Mouse (Mus musculus) lung, adult 2 months (tissue): ENCODE results near the gene Otub1. TPM values are rescaled to one million over a fixed set of nuclear protein-coding genes. Genes with fewer than 3 reads are reported as not detected.
A peak's percentile ranks its signal among the peaks of the same experiment; 100 is the strongest.

Experiments
- DNase-seq: peaks from one replicate; pipeline ENCODE4 v3.0.0; 2022
- H3K4me1 ChIP-seq: fragments of 200-500 bp; 2 replicates; pipeline ENCODE4 v1.6.1; 2011; ENCODE audit warnings: low read length; ENCODE audit not compliant: control insufficient read depth, insufficient read depth
- H3K4me3 ChIP-seq: fragments of 200-500 bp; replicated peaks from 2 replicates; pipeline ENCODE3; 2011; ENCODE audit warnings: low read depth, mild to moderate bottlenecking, control low read depth, low read length; ENCODE audit errors: extremely low read depth
- CTCF ChIP-seq: fragments of 200-500 bp; IDR thresholded peaks from 2 replicates; pipeline ENCODE4 v1.5.1; 2011; ENCODE audit warnings: mild to moderate bottlenecking, low read length, control low read depth; ENCODE audit not compliant: insufficient read depth
- POLR2A ChIP-seq: fragments of 200-500 bp; IDR thresholded peaks from 2 replicates; pipeline ENCODE4 v1.6.1; 2011; ENCODE audit warnings: low read depth, mild to moderate bottlenecking, control low read depth, low read length, borderline replicate concordance; ENCODE audit errors: extremely low read depth
- WGBS: fragments of 180-500 bp; shearing (Covaris S2); methylation state at CpG from one replicate; pipeline ENCODE4 v1.1.7; 2018; 5-methylcytosine and 5-hydroxymethylcytosine counted together
- polyA plus RNA-seq: library from polyadenylated mRNA; depleted of rRNA; stranded (reverse); fragments of >200 nt; gene quantifications from 2 replicates; pipeline ENCODE4 v1.2.3, GENCODE M21; 2012

Otub1 gene
- polyA plus RNA-seq, 1 experiment, result 82.0 TPM

DNA sequence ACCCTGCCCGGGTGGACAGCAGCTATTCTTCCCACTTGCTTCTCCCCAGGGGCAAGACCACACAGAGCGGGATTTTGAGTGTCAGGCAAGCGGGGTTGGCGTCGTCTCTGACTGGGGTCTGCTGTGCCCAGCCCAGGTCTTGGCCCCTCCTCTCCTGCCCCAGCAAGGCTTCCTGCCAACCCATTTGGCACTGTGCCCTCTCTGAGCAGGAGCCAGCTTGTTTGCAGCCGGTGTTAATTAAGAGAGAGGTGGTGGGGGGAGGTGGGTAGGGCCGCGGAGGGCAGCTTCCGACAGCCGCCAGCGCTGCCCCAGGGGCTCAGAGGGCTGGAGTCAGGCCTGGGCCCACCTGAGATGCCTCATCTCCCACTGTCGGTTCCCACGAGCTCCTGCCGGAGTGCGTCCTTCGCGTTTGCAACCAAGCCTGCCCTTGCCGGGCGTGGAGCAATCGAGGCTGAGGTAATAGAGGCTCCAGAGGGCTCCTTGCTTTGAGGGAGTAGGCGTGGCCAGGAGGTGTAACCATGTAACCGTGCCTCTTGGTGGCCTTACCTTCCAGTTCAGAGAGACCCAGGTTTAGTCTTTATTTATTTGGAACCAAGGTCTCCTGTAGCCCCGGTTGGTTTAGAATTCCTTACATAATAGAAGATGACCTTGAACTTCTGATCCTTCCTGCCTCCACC is 23.7 kb downstream of the Otub1 start:
- DNase-seq, result peak; percentile 64

GRCm38 (mm10) chr19:7181496-7181895 is 24.6 kb downstream of the Otub1 start:
- WGBS, result 75% methylated on average over 7 of the region's 7 CpGs

More for the DNA sequence above, 23.7 kb downstream of the Otub1 start:
- TF ChIP-seq POLR2A (no peak), CTCF (no peak)
- WGBS, result 6% methylated on average over 23 of the region's 23 CpGs
- peaks cover 7% of the 10 kb centered on the region; the same call in 1 of the 2 replicates for H3K4me1 ChIP-seq
- H3K4me3 ChIP-seq, result no peak overlapping the region

DNA sequence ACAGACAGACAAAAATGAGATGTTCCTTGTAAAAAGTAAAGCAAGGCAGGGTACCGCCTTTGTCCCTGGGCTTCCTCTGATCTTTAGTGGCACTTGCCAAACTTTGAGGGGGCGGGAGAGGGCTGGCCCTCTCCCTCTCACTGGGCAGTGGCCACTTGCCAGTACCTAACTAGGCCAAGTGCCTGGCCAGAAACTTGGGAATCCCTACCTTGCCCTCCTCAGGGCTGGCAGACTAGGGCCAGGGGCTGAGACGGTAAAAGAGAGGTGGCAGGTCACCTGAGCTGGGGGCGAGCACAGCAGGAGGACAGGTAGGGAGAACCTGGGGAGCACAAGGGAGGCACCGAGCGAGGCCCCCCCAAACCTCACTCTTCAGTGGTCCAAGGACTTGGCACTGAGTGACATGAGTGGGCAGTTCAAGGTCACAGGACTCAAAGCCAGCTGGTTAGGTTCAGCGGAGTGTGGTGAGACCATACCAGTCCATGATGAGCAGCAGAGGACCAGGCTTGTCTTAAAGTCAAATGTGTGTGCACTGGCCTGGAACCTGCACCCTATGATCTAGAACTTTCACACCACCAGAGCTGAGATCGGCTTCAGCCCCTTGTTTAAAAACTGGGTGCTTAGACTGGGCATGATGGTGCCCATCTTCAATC is 25.2 kb downstream of the Otub1 start:
- TF ChIP-seq CTCF (no peak), POLR2A (no peak)
- 70% methylated on average over 8 of the region's 8 CpGs for WGBS
- peak; percentile 40 for DNase-seq
- Histone ChIP-seq H3K4me3 (no peak overlapping the region), H3K4me1 (peaks cover 7% of the 10 kb centered on the region; the same call in 1 of the 2 replicates)

More at GRCm38 (mm10) chr19:7181496-7181895, 24.6 kb downstream of the Otub1 start:
- DNase-seq, result no peak
- TF ChIP-seq CTCF (no peak), POLR2A (no peak)
- peaks cover 7% of the 10 kb centered on the region; the same call in 1 of the 2 replicates for H3K4me1 ChIP-seq
- no peak overlapping the region for H3K4me3 ChIP-seq

DNA sequence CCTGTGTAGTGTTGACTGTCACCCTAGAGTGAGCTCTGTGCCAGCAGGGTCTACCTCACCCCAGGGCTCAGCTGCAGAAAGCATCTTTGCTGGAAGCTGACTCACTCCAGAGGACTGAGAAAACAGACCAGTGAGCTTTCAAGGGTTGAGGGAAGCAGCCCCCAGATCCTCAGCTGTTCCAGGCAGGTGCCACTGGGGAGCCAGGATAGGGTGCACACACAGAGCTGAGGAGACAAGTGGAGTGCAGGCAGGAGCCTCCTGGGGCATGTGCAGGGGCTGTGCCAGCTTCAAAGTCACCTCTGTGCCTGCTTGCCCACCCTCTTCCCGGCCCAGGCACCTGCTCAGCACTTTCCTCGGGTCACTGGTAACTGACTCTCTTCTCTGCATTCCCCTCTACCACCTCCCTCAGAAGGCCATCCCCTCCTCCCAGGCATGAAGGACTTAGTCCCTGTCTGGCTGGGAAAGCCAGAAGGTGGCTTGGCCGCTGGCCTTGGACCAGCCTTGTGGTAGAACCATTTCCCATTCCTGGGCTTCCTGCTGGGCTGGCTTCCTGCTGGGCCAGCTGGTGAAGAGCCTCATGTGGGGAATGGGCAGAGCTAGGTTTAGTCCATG is 27.2 kb downstream of the Otub1 start:
- no peak overlapping the region for H3K4me3 ChIP-seq
- DNase-seq, result no peak
- no peak for TF ChIP-seq CTCF
- no peak for TF ChIP-seq POLR2A
- H3K4me1 ChIP-seq, result peaks cover 7% of the 10 kb centered on the region; the same call in 1 of the 2 replicates
- WGBS, result 43% methylated on average over 3 of the region's 3 CpGs

- Histone ChIP-seq H3K4me3 (no peak overlapping the region), H3K4me1 (peaks cover 7% of the 10 kb centered on the region; the same call in 1 of the 2 replicates)
- TF ChIP-seq POLR2A (no peak), CTCF (no peak)
- DNase-seq, result no peak
- 74% methylated on average over 13 of the region's 13 CpGs for WGBS
Observed at GRCm38 (mm10) chr19:7177804-7178511, 28.2 kb downstream of the Otub1 start.

GRCm38 (mm10) chr19:7176041-7176696 is 29.9 kb downstream of the Otub1 start:
- no peak for TF ChIP-seq POLR2A
- TF ChIP-seq CTCF, result no peak
- WGBS, result 39% methylated on average over 11 of the region's 11 CpGs
- Histone ChIP-seq H3K4me3 (no peak overlapping the region), H3K4me1 (0 out of 2 replicates have a peak, but pooled peaks cover 3% of the 10 kb centered on the region)
- DNase-seq, result no peak

DNA sequence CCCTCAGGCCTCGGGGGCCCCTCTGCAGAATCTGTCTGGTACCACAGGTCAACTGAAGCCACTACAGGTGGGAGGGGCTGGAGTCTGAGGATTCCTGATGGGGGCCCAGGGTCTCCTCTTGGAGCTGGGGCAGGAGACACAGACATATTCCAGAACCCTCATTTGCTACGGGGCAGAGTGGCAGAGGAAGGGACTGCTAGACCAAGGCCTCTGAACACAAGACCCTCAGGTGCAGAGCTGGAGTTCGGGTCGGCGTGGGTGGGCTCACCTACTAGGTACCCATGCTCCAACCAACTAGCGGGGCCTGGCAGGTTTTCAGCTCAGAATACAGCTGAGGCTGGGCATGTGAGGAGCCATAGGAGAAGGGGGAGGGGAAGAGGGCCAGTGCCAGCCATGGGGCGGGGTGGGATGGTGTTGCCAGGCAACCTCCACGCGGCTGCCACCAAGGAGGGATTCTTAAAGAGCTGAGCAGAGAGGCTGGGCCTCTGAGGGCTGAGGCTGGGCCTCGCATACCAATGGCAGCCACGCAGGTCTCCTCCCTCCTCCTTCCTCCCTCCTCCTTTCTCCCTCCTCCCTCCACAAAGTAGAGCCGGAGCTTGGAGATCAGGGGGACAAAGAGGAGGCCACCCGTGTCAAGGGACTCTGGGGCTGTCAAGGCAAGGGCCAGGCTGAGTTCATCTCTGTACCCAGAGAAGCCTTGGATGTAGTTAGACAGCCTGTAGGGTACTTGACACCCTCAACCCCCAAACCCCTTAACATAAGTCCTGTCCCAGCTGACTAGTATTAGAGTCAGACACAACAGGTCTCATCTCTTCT is 33.9 kb downstream of the Otub1 start:
- Histone ChIP-seq H3K4me3 (no peak overlapping the region), H3K4me1 (no peaks in the 10 kb centered on the region)
- TF ChIP-seq CTCF (no peak), POLR2A (no peak)
- DNase-seq, result peak; percentile 39
- 34% methylated on average over 13 of the region's 13 CpGs for WGBS

DNA sequence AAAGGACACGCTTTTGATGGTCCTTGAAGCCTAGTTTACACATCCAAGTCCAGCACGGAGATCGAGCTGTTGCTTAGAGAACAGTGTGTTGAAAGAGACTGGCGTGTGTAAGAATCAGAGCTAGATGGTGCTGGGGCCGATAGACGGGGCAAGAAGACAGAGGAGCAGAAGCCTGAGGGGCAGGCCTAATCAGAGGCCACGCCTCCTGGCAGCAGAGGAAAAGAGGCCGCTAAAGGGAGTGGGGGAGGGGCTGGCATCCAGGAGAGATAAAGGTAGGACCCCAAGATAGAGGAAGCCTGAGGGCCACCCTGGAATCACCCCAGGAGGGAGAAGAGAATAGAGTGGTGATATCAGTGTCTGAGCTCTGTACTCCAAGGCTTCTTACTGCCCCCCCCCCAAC is 34.7 kb downstream of the Otub1 start:
- WGBS, result 19% methylated on average over 8 of the region's 8 CpGs
- no peak for DNase-seq
- Histone ChIP-seq H3K4me1 (no peaks in the 10 kb centered on the region), H3K4me3 (no peak overlapping the region)
- no peak for TF ChIP-seq POLR2A
- TF ChIP-seq CTCF, result no peak
